Mouse (Mus musculus) T-cell, adult 2 months (primary cell): ENCODE data around the gene Spns2.

Source experiments
- DNase-seq: peaks from one replicate; pipeline ENCODE4 v3.0.0; 2022; ENCODE audit warnings: low spot score

Spns2 gene

DNA sequence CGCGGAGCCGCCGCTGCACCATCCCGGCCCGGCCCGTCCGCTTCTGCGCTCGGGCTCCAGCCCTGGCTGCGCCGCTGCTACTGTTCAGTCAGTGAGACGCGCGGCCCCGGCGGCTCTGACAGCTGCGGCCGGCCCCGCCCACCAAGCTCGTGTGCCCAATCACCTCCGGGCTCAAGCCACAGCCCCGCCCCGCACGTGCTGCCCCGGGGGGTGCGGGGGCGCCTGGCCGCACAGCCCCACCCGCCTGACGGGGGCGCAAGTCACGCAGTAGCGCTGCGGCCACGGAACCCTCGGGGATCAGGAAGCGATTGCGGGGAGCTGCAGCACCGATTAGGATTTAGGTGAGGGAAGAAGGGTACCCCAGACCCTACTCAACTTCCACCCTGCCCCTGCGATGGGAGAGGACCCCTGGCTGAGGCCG, at the start of gene Spns2:
Gene Spns2 (minus strand): TSS at position 24 of the 421 bp plus-strand sequence.
- peak; percentile 39 for DNase-seq

DNA sequence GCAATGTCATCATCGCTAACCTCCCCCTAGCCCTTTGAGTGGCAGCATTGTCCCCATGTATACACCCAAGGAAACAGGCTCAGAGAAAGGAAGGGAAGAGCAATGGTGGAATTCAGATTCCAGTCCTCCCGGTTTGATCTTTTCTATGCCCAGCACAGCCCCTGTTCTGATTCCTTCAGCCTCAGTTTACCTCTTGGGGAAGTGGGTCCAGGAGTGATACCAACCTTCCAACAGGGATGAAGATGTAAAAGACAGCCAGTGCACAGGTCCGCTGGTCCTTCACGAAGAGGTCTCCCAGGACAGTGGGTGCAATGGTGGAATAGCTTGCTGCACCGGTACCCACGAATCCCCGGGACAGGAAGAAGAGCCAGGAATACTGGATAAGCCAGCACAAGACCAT, 49.1 kb upstream of the Spns2 start:
- DNase-seq: no peak

DNA sequence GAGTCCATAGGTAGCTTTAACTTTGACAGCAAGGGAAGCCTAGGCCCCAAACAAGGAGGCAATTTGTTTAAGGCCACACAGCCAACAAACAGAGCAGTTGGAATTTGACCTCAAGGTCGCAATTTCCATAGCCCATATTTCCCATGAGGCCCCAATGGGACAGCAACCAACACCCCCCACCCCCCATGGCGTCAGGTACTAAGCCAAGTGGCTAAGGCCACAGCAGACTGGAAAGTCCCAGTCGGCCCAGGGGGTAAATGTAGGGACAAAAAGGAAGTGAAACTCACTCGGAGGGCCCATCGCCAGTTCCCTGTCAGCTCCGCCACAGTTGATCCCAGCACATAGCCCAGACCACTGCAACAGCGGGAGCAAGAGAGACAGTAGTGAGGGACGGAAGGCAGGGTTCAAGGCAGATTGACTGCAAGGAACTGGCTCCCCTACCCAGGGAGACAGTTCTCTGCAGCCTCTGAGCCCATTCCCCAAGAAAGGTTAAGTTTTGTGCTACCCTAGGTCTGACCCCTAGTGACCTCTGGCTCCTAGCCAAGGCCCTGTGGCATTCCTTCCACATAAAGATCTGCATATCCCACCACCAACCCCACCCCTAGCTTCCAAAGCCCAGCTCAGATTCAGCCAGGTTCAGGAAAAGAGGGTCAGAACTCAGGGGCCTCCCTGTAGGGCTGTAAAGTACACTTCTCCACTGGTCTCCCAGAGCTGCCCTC, 48.5 kb upstream of the Spns2 start:
- no peak for DNase-seq

DNA sequence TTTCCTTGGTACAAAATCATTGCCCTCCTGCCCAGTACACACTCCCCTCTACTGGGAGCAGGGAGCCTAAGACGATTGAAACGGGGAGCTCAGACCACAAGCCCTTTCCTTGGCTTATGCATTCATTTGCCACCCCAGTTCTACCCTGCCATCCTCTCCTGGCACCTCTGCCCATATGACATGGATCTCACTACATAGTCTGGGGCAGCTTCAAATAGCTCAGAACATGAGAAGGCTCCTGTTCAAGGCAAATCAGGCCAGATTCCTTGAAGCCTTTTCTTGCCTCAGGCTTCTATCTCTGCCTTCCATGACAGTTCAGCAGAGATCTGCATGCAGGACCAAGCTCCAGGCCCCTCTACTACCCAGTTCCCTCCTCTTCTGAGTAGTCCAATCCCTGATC, 47.8 kb upstream of the Spns2 start:
- DNase-seq: no peak

DNA sequence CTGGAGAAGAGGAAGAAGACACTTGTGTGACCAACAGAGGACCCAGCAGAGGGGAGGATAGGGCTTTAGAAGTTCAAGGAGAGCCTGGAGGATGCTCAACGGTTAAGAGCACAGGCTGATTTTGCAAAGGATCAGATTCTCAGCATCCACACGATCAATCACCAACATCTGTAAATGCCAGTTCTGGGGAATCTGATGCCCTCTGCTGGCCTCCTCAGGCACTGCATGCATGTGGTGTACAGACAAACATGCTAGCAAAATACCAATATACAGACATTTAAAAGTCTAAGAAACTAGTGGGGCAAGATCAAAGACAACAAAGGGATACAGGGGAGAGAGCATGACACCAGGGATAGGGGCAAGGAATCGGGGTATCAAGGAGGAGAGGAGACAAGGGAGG, 45.8 kb upstream of the Spns2 start:
- no peak for DNase-seq

DNA sequence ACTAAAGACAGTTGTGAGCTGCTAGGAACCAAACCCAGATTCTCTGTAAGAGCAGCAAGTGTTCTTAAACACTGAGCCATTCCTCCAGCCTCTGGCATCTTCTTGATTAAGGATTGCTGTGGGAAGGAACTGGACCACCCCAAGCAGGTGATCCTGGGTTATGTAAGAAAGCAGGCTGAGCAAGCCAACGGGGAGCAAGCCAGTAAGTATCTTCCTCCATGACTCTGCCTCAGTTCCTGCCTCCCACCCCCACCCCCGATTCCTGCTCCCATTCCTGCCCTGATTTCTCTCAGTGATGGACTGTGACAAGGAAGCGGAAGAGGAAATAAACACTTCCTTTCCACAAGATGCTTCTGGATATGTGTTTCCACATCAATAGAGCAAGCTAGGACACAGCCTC, 43.2 kb upstream of the Spns2 start:
- DNase-seq: no peak

DNA sequence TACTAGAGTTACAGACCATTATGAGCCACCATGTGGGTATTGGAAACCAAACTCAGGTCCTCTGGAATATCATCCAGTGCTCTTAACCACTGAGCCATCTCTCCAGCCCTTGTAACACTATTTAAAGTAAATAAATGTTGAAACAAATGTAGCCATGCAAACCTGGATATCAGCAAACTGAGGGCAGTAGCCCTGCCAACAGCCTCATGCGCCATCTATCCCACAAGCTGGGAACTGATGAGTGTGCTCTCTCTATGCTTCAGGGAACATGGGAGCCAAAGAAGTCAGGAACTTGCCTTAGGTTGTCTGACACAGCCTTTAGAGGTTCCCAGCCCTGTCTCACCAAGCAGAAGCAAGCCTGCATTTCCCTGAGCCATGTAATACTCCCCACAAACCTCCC, 41.9 kb upstream of the Spns2 start:
- DNase-seq: no peak

DNA sequence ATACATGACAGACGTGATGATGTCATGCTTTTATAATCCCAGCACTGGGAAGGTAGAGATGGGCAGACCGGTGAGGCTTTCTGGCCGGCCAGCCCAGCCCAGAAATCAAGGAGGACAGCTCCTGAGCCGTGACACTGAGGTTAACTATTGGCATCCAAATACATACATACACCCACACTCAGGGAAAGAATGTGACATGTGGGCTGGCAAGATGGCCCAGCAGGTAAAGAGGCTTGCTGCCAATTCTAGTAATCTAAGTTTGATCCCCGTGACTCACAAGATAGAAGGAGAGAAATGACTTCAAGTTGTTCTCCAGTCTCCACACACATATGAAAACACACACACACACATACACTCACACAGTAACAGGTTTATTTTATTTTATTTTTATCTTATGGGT, 41.4 kb upstream of the Spns2 start:
- DNase-seq: no peak

DNA sequence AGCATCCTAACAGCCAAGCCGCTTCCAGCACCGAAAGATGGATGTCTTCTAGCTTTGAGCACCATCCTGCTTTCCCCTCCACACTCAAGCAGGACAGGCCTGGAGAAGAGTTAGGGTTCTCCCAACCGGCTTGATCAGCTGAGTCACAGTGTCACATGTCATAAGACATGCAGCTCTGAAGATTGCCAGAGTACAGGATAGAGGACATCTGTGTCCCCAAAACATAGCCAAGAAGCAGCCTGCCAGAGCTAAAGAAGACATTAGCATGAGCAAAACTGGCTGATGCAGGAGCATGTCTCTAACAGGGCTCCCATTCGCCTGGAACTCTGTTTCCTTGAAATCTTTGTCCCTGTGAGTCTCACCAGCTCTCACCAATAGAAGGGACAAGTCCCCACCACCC, 36.5 kb upstream of the Spns2 start:
- DNase-seq: no peak

DNA sequence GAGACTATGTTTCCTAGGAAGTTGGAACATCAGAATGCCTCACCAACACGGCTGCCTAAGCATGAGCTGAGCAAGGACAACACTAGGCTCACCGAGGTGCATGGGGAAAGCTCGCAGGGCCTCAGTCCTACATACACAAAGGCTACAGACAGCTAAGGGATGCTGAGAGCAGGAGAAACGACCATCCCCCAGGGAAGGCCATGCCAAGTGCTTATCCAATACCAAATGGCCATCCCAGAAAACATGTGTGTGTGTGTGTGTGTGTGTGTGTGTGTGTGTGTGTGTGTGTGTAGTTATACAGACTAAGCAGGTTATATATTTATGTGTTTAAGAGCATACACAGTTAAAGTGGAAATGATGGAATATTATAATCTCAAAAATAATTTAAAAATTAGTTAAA, 34.0 kb upstream of the Spns2 start:
- no peak for DNase-seq

DNA sequence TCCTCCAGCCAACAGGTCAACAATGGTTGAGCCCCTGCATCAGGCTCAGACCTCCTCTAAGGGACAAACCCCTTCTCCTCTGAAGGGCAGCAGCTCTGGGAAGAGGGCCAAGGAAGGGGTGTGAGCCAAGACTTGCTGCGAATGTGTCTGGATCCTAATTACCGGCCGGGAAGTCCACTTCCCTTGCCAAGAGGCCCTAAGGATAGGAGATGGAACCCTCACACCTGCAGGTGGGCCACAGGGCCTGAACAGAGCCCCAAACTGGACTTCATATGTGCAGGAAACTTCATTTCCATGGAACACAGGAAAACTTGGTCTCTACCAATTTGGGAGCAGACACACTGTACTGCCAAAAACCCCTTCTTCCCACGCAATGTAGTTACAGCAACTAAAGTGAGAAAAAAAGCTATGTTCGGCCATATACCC, 32.9 kb upstream of the Spns2 start:
- no peak for DNase-seq

DNA sequence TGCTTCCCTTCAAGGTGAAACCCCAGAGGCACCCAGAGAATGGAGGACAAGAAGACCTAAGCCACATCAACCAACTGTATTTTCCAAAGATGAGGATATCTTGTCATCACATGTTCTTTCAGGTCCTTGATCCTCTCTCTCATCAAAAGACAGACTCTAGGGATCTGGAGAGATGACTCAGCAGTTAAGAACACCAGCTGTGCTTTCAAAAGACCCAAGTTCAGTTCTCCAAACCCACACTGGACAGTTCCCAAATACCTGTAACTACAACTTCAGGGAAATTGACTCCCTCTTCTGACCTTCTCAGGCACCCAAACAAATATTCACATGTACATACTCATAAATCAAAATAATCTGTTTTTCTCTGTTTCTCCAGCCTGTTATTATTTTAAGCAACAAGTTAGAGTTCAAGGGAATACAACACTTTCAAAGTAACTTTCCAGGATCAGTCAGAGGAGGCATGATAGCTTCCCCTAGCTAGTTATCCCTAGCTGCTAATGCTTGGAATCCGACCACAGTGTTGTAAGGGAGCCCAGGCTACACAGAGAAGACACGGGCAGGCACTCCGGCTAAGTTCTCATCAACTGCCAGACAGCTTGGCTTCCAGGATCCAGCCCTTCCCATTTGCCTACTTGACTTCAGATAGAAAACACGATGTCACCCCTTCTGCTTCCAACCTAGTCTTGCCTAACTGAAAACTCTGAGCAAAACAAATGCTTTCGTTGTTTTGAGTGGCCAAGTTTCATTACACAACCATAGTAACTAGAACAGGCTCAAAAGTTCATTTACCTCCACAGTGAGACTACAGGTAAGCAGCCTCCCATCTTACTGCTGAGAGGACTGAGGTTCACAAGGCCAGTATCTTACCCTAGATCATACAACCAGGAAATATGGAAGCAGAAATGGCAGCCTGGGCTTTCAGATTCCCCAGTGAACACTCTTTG, 32.2 kb upstream of the Spns2 start:
- no peak for DNase-seq

DNA sequence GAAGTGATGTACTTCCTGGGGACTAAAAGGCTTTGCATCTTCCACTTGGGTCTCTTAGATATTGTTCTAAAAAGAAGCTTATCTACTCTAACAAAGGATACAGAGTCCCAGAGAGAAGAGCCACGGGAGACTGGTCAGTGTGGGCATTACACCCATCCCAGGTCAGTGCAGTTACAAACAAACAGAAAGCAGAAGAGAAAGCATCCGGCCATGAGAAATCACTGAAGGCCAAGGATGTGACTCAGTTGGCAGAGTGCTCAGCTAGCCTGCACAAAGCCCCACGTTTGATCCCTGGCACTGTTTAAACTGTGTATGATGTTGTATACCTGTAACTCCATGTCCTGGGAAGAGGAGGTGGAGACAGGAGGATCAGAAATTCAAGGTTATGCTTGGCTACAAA, 30.2 kb upstream of the Spns2 start:
- DNase-seq: no peak

DNA sequence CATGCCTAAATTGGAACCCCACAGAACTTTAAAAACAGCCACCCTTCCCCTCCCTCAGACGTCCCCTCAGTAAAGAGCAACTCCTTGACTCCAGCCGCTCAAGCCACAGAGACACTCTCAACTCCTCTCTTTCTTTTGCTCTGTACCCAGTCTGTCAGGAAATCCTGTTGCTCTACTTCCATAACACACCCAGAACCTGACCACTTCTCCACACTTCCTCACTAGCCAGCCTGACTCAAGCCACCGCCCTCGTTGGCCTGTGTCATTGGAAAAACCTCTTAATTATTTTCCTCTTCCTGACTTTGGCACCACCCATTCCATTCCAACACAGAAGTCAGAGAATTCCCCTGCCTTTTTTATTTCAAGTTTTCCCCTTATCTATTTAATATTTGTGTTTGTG, 29.5 kb upstream of the Spns2 start:
- DNase-seq: no peak

DNA sequence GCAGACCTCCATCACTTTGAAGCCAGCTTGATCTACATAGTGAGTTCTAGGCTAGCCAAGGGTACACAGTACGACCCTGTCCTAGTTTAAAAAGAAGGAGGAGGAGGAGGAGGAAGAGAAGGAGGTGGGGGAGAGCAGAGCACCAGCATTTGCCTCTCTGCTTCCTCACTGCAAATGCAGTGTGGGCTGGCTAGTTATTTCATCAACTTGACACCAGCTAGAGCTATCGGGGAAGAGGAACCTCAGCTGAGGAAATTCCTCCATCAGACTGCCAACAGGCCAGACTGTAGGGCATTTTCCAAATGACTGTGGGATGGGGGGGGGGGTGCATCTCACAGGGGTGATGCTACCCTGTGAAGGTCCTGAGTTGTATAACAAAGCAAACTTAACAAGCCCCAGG, 28.7 kb upstream of the Spns2 start:
- DNase-seq: no peak

DNA sequence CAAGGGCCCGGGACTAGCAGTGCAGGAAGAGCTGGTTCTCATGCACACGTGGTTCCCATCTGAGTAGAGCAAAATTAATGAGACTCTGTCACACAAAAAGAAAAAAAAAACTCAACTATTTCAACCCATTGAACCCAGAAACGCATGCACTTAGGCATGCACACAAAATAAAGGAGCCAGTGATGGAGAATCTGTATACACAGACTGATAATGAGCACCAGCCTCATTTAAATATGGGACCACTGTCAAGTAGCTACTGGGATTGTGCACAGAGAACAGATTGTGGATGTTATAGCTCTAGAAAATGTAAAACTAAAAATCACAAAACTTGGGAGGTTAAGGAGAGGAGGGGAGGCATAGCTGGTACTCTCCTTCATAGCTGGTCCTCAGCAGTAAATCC, 25.3 kb upstream of the Spns2 start:
- DNase-seq: no peak

DNA sequence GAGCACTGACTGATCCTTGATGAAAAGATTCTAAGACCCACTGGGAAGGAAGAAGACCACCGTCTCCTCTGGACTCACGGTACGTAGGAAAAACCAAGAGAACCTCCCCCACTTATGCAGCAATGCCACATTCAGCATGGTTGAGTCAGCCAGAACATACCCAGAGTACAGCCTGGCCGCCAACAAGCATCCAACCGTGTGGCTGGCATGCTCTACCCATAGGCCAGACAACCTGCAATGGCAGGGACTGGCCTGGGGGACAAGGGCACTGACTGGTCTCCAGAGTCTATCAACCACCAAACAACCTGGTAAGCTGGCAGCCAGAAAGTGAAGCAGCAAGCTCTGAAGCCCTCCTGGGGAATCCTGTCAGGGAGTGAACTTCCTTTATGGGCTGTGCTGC, 18.9 kb upstream of the Spns2 start:
- no peak for DNase-seq

DNA sequence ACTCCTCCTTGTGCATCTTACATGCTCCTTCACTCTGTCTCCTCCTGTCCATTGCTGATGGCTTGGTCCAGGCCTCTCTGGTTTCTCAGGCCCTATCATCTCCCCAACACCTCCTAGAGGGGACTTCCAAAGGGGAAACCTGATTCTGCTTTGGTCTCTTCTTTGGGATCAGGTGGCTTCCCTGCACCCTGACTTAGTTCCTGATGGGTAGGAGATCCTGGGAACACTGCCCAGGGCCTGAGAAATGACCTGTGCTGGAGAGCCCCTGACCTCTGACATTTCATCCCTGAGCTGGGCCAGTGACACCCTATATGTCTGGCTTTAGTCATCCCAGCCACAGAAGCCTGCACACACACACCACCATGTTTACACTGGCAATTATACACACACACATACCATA, 17.9 kb upstream of the Spns2 start:
- no peak for DNase-seq

DNA sequence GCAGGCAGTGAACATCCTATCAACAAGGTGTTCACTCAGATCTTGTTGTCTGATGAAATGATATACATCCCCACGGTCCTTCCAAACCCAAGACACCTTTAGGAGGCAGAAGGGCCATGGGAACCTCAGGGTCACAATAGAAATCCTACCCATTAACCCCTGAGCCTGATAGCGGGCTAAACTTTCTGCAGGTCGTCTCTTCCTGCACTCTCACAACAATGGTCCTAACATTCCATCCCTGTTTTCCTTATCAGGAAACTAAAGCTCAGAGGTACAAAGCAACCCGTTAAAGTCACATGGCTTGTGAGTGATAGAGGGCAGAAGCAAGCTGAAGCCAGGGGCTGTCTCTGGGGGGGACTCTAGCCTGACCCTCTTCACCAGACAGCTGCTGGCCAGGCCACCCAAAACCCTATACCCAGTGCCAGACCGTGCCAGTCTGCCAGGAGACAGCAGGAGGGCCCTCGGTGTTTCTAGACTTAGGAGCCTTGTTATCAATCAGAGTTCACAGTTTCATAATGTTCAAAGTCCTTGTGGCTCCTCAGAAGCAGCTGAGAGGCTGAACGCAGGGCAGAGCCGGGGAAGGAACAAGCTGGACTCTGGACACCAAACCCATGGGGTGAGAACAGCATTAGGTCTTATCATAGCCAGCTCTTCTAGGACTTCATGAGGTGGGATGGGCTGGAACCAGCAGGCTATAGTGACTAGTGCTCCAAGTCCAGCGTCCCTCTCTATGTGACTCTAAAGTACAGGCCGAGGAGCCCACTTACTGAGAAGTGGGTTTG, 14.5 kb upstream of the Spns2 start:
- no peak for DNase-seq

DNA sequence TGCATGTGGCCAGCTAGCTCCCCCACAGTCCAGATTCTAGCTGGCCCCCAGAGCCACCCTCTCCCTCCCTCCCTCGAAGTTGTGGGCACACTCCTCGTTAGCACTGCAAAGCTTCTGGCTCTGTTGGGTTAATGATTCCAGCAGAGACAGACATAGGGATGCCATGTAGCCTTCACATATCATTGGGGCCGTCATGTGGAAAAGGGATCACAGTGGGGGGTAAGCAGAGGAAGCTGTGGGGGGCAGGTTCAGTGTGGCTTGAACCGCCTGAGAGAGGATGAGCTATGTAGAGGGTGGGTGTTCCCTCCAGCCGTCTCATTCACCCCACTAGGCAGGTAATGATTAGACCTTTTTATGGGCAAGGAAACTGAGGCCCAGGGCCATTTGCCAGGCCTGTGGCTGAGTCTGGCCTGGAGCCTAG, 13.8 kb upstream of the Spns2 start:
- no peak for DNase-seq

DNA sequence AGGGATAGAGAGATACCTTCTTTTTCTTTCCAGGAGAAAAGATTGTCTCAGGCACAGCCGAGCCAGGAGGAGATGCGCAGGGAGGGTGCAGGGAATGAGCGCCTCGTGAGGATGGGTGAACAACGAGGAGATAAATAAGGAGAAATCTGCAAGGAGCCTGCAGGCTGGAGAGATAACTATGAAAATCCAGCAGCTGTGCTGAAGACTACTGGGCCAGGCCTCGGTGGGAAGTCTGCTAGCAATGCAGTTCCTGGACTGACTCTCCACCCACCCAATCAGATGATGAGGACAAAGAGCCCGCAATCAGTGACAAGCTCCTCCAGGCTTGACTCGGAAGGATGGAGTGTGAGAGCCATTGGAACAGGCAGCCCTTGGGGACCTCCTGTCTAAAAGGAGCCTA, 12.5 kb upstream of the Spns2 start:
- DNase-seq: no peak

DNA sequence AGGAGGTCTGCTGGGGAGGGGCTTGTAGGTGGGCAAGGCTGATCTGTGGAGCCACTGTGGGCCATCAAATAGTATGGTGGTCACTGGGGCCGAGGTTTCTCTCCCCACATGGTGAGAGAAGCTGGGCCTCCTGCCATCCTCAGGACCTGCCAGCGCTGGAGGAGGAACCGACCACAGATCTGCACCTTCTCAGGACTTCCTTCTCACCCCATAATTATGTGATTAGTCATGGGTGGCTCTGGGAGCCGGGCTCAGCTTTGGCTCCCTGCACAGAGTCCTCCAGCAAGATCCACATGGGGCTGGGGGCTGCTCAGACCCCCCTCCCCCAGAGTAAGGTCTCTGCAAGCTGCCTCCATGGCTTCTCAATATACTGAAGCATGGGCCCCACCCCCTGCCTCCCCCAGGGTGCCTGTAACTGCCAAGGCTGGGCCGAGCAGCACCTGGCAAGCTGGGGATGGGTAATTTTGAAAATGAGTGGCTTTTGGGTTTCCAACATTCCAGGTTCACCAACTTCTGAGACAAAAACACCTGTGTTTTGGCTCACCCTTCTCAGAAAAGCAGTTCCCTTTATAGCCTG, 11.8 kb upstream of the Spns2 start:
- no peak for DNase-seq
